Mouse (Mus musculus) ES-E14 (cell line): ENCODE results near the gene Igtp.

Experiments used
- CHD2 ChIP-seq: IDR thresholded peaks from 2 replicates; pipeline ENCODE4 v1.6.1; 2014; ENCODE audit warnings: mild to moderate bottlenecking, low read depth, low read length, inconsistent platforms
- HCFC1 ChIP-seq: IDR thresholded peaks from 2 replicates; pipeline ENCODE4 v1.6.1; 2012; ENCODE audit warnings: low read length, inconsistent platforms, borderline replicate concordance; ENCODE audit not compliant: insufficient read depth
- MAFK ChIP-seq: IDR thresholded peaks from 2 replicates; pipeline ENCODE4 v1.6.1; 2014; ENCODE audit warnings: mild to moderate bottlenecking, low read depth, low read length, inconsistent platforms; ENCODE audit not compliant: insufficient read depth
- ZNF384 ChIP-seq: IDR thresholded peaks from 2 replicates; pipeline ENCODE4 v1.6.1; 2012; ENCODE audit warnings: low read depth, low read length, inconsistent platforms

- TF ChIP-seq HCFC1, result no peak
- TF ChIP-seq CHD2, result no peak
- no peak for TF ChIP-seq ZNF384
- TF ChIP-seq MAFK, result no peak
These were observed 14.5 kb downstream of the Igtp start for GRCm38 (mm10) chr11:58213673-58214342.
